Mouse (Mus musculus): ENCODE data around the gene Pim3.

GRCm38 (mm10) chr15:88840126-88840525, 21.9 kb upstream of the Pim3 start:
- TF ChIP-seq GATA1 (IDR thresholded peaks at IDR 0.05; ENCODE audit: low read length) (no peak), TAL1 (IDR thresholded peaks at IDR 0.05; ENCODE audit: low read length) (no peak)

Measured in erythroblast, embryonic 14.5 days (primary cell).